Mouse (Mus musculus) erythroblast, adult 5-6 weeks (primary cell): ENCODE data around the gene Atf3. TPM values are rescaled to one million over a fixed set of nuclear protein-coding genes. Genes with fewer than 3 reads are reported as not detected.
A peak's percentile ranks its signal among the peaks of the same experiment; 100 is the strongest.

Experiments
- ATAC-seq: replicated peaks from 2 replicates; pipeline ENCODE4 v1.8.0; 2016; ENCODE audit warnings: moderate number of reproducible peaks, mild to moderate bottlenecking, moderate TSS enrichment, inconsistent platforms; ENCODE audit not compliant: poor library complexity, low FRiP score, severe bottlenecking
- total RNA-seq, 2 experiments: library from RNA; stranded (forward) in 1 of 2; stranded (reverse) in 1 of 2; fragments of 150-400 nt in 1 of 2; fragments of 200-764, 138-1000 nt in 1 of 2; gene quantifications; 2 replicates each; pipeline versions ENCODE4 v1.2.3 to v1.2.4; 2015 to 2017; ENCODE audit warnings: low replicate concordance in 2 of 2

Gene Atf3
- total RNA-seq, 2 experiments from 2014 or later = 3.2 to 6.0 TPM

GRCm38 (mm10) chr1:191200816-191201602 lies 16.8 kb downstream of the Atf3 start:
- no peak for ATAC-seq

- no peak for ATAC-seq
Measured at GRCm38 (mm10) chr1:191197916-191198315, 19.9 kb downstream of the Atf3 start.

- ATAC-seq = no peak
Measured at GRCm38 (mm10) chr1:191196016-191196415, 21.8 kb downstream of the Atf3 start.

- ATAC-seq = no peak
Measured at GRCm38 (mm10) chr1:191193657-191194424, 24.0 kb downstream of the Atf3 start.

GRCm38 (mm10) chr1:191192751-191193150 lies 25.1 kb downstream of the Atf3 start:
- ATAC-seq = no peak

GRCm38 (mm10) chr1:191192213-191192612 lies 25.6 kb downstream of the Atf3 start:
- ATAC-seq = no peak

GRCm38 (mm10) chr1:191189671-191190372 lies 28.0 kb downstream of the Atf3 start:
- ATAC-seq = no peak

GRCm38 (mm10) chr1:191186386-191186770 lies 31.5 kb downstream of the Atf3 start:
- no peak for ATAC-seq

GRCm38 (mm10) chr1:191185761-191186385 lies 32.0 kb downstream of the Atf3 start:
- no peak for ATAC-seq

GRCm38 (mm10) chr1:191184841-191185251 lies 33.0 kb downstream of the Atf3 start:
- no peak for ATAC-seq

- no peak for ATAC-seq
Measured at GRCm38 (mm10) chr1:191184066-191184815, 33.6 kb downstream of the Atf3 start.

GRCm38 (mm10) chr1:191183163-191184065 lies 34.4 kb downstream of the Atf3 start:
- ATAC-seq = peak; percentile 79

- no peak for ATAC-seq
Measured at GRCm38 (mm10) chr1:191182431-191183162, 35.2 kb downstream of the Atf3 start.

GRCm38 (mm10) chr1:191181469-191182259 lies 36.2 kb downstream of the Atf3 start:
- no peak for ATAC-seq

GRCm38 (mm10) chr1:191180397-191180796 lies 37.4 kb downstream of the Atf3 start:
- ATAC-seq = no peak

- no peak for ATAC-seq
Measured at GRCm38 (mm10) chr1:191179846-191180245, 38.0 kb downstream of the Atf3 start.
